Mouse (Mus musculus) testis, adult 2 months (tissue): ENCODE data around the gene Rplp2. TPM values are rescaled to one million over a fixed set of nuclear protein-coding genes. Genes with fewer than 3 reads are reported as not detected.
A peak's percentile ranks its signal among the peaks of the same experiment; 100 is the strongest.

Experiments
- H3K27ac ChIP-seq: fragments of 200-500 bp; 2 replicates; pipeline ENCODE4 v1.5.1; 2012; ENCODE audit warnings: low read depth, low read length; ENCODE audit not compliant: control insufficient read depth, insufficient read depth
- H3K27me3 ChIP-seq: fragments of 200-500 bp; 2 replicates; pipeline ENCODE4 v1.6.1; 2012; ENCODE audit warnings: mild to moderate bottlenecking, low read length, moderate library complexity; ENCODE audit not compliant: control insufficient read depth, insufficient read depth
- H3K36me3 ChIP-seq: fragments of 200-500 bp; 2 replicates; pipeline ENCODE4 v1.6.1; 2012; ENCODE audit warnings: mild to moderate bottlenecking, low read length; ENCODE audit not compliant: control insufficient read depth, insufficient read depth
- H3K4me1 ChIP-seq: fragments of 200-500 bp; 2 replicates; pipeline ENCODE4 v1.6.1; 2012; ENCODE audit warnings: low read length; ENCODE audit not compliant: control insufficient read depth, insufficient read depth
- H3K4me3 ChIP-seq: fragments of 200-500 bp; 2 replicates; pipeline ENCODE4 v1.5.1; 2012; ENCODE audit warnings: low read depth, mild to moderate bottlenecking, low read length, moderate library complexity, mixed read lengths; ENCODE audit not compliant: control insufficient read depth
- CTCF ChIP-seq: fragments of 200-500 bp; IDR thresholded peaks from 2 replicates; pipeline ENCODE4 v1.5.1; 2012; ENCODE audit warnings: low read depth, mild to moderate bottlenecking, inconsistent platforms, low read length, moderate library complexity; ENCODE audit not compliant: control insufficient read depth, insufficient read depth, insufficient replicate concordance
- POLR2A ChIP-seq: fragments of 200-500 bp; IDR thresholded peaks from 2 replicates; pipeline ENCODE4 v1.6.1; 2012; ENCODE audit warnings: low read depth, mild to moderate bottlenecking, inconsistent platforms, low read length, moderate library complexity; ENCODE audit not compliant: control insufficient read depth
- polyA plus RNA-seq: library from polyadenylated mRNA; depleted of rRNA; stranded (reverse); fragments of >200 nt; gene quantifications from 2 replicates; pipeline ENCODE4 v1.2.3, GENCODE M21; 2012

The Rplp2 gene
- polyA plus RNA-seq, 1 experiment, result 226 TPM

DNA sequence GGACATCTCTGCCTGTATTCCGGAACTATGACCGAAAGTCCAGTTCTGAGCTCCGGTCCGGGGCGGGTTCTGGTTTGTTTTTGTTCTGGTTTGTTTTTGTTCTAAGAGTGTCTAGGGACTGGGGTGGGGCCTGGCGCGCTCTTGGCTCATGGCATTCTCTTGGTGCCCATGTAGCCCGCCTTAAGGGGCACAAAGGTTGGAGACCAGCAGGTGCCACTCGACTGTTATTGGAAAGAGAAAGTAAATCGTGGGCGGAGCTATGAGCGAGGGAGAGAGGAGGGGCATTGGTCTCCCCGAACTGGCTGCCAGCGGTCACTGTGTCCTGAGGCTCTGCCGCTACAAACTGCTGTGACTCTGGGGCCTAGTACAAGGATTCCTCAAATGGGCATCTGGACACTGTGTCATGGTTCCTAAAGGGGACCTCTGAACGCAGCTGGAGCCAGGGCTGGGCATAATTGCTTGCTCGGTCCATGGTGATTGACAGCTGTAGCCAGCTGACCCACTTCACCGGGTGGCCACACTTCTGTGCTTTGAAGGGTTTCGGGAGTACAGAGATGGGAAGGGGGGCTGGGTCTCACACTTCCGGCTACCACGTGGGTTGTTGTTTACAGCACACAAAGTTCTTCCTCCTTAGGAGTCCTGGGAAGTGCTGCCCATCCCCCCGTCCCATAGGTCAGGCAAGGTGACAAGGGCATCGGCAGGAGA, 8.6 kb downstream of the Rplp2 start:
- Histone ChIP-seq H3K4me3 (peak overlapping the region; percentile 94), H3K36me3 (peaks cover 1% of the 10 kb centered on the region; the same call in 1 of the 2 replicates), H3K27ac (peak overlapping the region; percentile 93), H3K27me3 (no peaks in the 10 kb centered on the region), H3K4me1 (peaks cover 13% of the 10 kb centered on the region)
- TF ChIP-seq CTCF (no peak), POLR2A (no peak)

DNA sequence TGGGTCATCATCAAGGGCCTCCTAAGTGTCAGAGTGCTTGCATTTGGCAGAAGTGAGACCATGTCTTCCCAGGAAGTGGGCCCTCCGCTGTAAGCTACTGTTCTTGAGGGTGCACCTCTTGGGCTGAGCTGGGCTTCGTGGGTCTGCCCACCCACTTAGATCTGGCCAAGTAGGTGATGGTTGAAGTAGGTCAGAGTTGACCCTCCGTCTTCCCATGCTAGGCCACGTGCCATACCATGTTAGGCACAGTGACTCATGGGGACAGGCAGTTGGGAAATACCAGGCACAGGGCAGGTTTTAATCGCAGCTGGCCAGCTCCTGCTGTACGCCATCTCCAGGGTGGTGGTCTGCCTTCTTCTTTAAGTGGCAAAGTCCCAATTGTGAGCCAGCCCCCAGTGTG, 9.6 kb downstream of the Rplp2 start:
- Histone ChIP-seq H3K4me3 (no peak overlapping the region), H3K27me3 (no peaks in the 10 kb centered on the region), H3K36me3 (peaks cover 1% of the 10 kb centered on the region; the same call in 1 of the 2 replicates), H3K4me1 (peaks cover 19% of the 10 kb centered on the region), H3K27ac (no peak overlapping the region)
- no peak for TF ChIP-seq CTCF

DNA sequence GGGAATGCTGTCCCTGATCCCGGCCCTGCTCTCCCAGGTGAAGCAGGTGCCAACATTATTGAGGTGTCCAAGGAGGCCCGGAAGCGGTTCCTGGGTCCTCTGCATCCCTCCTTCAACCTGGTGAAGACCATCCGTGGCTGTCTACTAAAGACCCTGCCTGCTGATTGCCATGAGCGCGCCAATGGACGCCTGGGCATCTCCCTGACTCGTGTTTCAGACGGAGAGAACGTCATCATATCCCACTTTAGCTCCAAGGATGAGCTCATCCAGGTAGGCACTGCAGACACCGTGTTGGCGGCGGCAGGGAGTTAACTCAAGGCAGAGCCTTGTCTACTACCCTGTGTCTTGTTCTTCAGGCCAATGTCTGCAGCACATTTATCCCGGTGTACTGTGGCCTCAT, 10.1 kb downstream of the Rplp2 start:
- H3K4me1 ChIP-seq, result peaks cover 23% of the 10 kb centered on the region
- peaks cover 1% of the 10 kb centered on the region; the same call in 1 of the 2 replicates for H3K36me3 ChIP-seq
- H3K27ac ChIP-seq, result no peak overlapping the region
- no peak overlapping the region for H3K4me3 ChIP-seq
- no peak for TF ChIP-seq CTCF
- TF ChIP-seq POLR2A, result no peak
- H3K27me3 ChIP-seq, result no peaks in the 10 kb centered on the region

DNA sequence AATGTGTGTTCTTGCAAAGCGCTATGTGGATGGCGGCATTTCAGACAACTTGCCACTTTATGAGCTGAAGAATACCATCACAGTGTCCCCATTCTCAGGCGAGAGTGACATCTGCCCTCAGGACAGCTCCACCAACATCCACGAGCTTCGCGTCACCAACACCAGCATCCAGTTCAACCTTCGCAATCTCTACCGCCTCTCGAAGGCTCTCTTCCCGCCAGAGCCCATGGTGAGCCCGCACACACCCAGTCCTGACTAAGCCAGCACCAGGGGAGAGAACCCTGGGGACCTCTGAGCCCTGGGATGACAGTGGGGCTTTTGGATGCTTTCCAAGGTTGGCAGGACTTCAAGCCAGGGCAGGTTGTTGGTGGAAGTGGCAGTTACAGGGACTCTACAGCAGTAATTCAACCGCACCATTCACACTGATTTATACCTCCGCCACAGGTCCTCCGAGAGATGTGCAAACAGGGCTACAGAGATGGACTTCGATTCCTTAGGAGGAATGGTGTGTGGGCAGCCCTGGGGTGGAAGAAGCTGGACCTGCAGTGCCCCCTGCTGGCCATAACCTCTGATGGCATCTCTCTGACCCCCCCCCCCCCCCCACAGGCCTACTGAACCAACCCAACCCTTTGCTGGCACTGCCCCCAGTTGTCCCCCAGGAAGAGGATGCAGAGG, 11.0 kb downstream of the Rplp2 start:
- Histone ChIP-seq H3K27ac (no peak overlapping the region), H3K36me3 (peaks cover 1% of the 10 kb centered on the region; the same call in 1 of the 2 replicates), H3K27me3 (no peaks in the 10 kb centered on the region), H3K4me1 (peaks cover 27% of the 10 kb centered on the region), H3K4me3 (no peak overlapping the region)
- peak; percentile 64 for TF ChIP-seq CTCF
- TF ChIP-seq POLR2A, result no peak

DNA sequence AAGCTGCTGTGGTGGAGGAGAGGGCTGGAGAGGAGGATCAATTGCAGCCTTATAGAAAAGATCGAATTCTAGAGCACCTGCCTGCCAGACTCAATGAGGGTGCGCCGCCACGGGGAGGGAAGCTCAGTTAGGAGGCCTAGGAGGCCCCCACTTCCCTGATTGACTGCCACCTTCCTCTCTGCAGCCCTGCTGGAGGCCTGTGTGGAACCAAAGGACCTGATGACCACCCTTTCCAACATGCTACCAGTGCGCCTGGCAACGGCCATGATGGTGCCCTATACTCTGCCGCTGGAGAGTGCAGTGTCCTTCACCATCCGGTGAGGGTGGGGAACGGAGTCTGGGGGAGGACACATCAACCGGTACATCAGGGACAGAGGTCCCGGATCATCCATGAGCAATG, 11.5 kb downstream of the Rplp2 start:
- Histone ChIP-seq H3K4me3 (no peak overlapping the region), H3K4me1 (peaks cover 30% of the 10 kb centered on the region), H3K36me3 (peaks cover 1% of the 10 kb centered on the region; the same call in 1 of the 2 replicates), H3K27ac (no peak overlapping the region), H3K27me3 (no peaks in the 10 kb centered on the region)
- TF ChIP-seq CTCF, result no peak
- TF ChIP-seq POLR2A, result no peak

DNA sequence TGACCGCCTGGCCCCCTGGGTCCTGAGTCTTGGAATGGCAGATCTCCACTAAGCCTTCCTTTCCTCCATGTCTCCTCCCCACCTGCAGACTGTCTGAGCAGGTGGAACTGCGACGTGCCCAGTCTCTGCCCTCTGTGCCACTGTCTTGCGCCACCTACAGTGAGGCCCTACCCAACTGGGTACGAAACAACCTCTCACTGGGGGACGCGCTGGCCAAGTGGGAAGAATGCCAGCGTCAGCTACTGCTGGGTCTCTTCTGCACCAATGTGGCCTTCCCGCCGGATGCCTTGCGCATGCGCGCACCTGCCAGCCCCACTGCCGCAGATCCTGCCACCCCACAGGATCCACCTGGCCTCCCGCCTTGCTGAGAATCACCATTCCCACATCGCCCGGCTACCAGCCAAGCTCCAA, 12.1 kb downstream of the Rplp2 start:
- Histone ChIP-seq H3K36me3 (peaks cover 1% of the 10 kb centered on the region; the same call in 1 of the 2 replicates), H3K4me1 (peaks cover 36% of the 10 kb centered on the region), H3K4me3 (no peak overlapping the region), H3K27me3 (no peaks in the 10 kb centered on the region), H3K27ac (no peak overlapping the region)
- no peak for TF ChIP-seq POLR2A
- no peak for TF ChIP-seq CTCF

DNA sequence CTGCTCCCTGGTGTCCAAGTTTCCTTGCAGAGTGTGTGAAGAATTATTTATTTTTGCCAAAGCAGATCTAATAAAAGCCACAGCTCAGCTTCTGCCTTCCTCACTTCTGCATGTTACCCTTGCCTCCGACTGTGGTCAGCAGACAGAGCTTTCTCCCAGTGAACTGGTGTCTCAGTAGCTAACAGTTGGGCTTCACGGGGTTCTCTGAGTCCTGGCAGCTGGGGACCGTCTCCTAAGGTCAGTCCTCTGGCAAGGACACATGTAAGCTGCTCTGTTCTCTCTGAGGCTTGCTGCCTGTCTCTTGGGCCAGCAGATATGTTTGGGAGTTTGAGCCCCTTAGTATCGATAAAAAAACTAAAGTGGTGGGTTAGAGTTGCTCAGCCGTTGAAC, 12.8 kb downstream of the Rplp2 start:
- Histone ChIP-seq H3K36me3 (peaks cover 1% of the 10 kb centered on the region; the same call in 1 of the 2 replicates), H3K27ac (no peak overlapping the region), H3K4me1 (peaks cover 38% of the 10 kb centered on the region), H3K27me3 (no peaks in the 10 kb centered on the region), H3K4me3 (no peak overlapping the region)
- TF ChIP-seq CTCF (no peak), POLR2A (no peak)
